In genomic region chr5:142401641-142402625, GRCm38 (mm10) we compare ENCODE assay signal across 8 mouse cellular contexts. TPM values are rescaled to one million over a fixed set of nuclear protein-coding genes. Genes with fewer than 3 reads are reported as not detected.
DNase-seq lines count a peak whose midpoint lies in the region; ATAC-seq and TF ChIP-seq lines count a peak whose summit lies in the region.

No protein-coding gene starts in this region.

- no peaks in the 10 kb centered on the region for H3K27me3 ChIP-seq in hindbrain, postnatal 0 days (ENCODE audit: insufficient read depth, low read length)

- ATAC-seq in erythroblast, adult 5-6 weeks (replicated peaks; ENCODE audit: low FRiP score, poor library complexity, severe bottlenecking): peak; percentile 38
- ATAC-seq in hindbrain, postnatal 0 days: peak; percentile 61

- H3K27ac ChIP-seq in hindbrain, postnatal 0 days: peak overlapping the region; percentile 85

- H3K4me3 ChIP-seq in hindbrain, postnatal 0 days (ENCODE audit: low read length): peak overlapping the region; percentile 80

- TF ChIP-seq CTCF in hindbrain, postnatal 0 days (IDR thresholded peaks at IDR 0.05; ENCODE audit: low read depth): 0 out of 2 replicates have a peak, but pooled peaks have one; percentile 19

- peak overlapping the region; percentile 88 for H3K9ac ChIP-seq in hindbrain, postnatal 0 days (replicated peaks; ENCODE audit: low read length)

- peaks cover 25% of the 10 kb centered on the region for H3K4me1 ChIP-seq in hindbrain, postnatal 0 days (ENCODE audit: insufficient read depth, low read length)

- under 1% methylated on average over 60 of the region's 67 CpGs for WGBS in hindbrain, postnatal 0 days

- H3K36me3 ChIP-seq in hindbrain, postnatal 0 days (ENCODE audit: insufficient read depth, low read length): no peaks in the 10 kb centered on the region

- H3K9me3 ChIP-seq in hindbrain, postnatal 0 days (ENCODE audit: low read length): no peaks in the 10 kb centered on the region

- H3K4me2 ChIP-seq in hindbrain, postnatal 0 days (ENCODE audit: low read depth, low read length): peak overlapping the region; percentile 93

- peak; percentile 45 to 46 for DNase-seq in lung, adult 18-20 months
- no peak for DNase-seq in lung, postnatal 25 days (ENCODE audit: low spot score)
- DNase-seq in ZHBTc4 (ENCODE audit: low read depth, low spot score): peak; percentile 45
- DNase-seq in hindbrain, postnatal 0 days (ENCODE audit: low spot score): peak; percentile 57
- peak; percentile 51 for DNase-seq in lung, postnatal 36 days
- DNase-seq in spleen, postnatal 4 days (ENCODE audit: low spot score in 2 of 2): peak; percentile 46 to 82
- no peak for DNase-seq in frontal cortex, postnatal 25 days (ENCODE audit: low spot score in 2 of 2)

RNA-seq across cellular contexts. Expression of gene Foxk1, which starts 0.6 kb away (rescaled TPM):
- 3.7 and 5.0 TPM in 2 replicates for total RNA-seq in erythroblast, adult 5-6 weeks (2015; ENCODE audit: low replicate concordance)
- 2.0 and 2.8 TPM in 2 replicates for total RNA-seq in erythroblast, adult 5-6 weeks (2017; ENCODE audit: low replicate concordance)
- total RNA-seq in hindbrain, postnatal 0 days (2014; rRNA removed): 23.3 and 24.0 TPM in 2 replicates
- 4.6 and 6.0 TPM in 2 replicates for polyA plus RNA-seq in hindbrain, postnatal 0 days (2015; fragmentation: Nextera tagmentation; extraction: Ambion mirVana)

Comparison
In these comparisons a context has a peak if more than half of its experiments do, and no peak if none do; other contexts are left out.
1. DNase-seq: peak in lung, adult 18-20 months (2 of 2), ZHBTc4 (single experiment), hindbrain, postnatal 0 days (single experiment), lung, postnatal 36 days (single experiment) and spleen, postnatal 4 days (2 of 2); none in lung, postnatal 25 days (single experiment) and frontal cortex, postnatal 25 days (0 of 2).